Mouse (Mus musculus) E14TG2a.4 (cell line): Measurements from ENCODE around the gene Fam234a.

Experiments
- CTCF ChIP-seq: conservative IDR thresholded peaks from 2 replicates; pipeline ENCODE4 v1.5.1; 2014; ENCODE audit warnings: low read length
- NANOG ChIP-seq: IDR thresholded peaks from 2 replicates; pipeline ENCODE4 v1.6.1; 2014; ENCODE audit warnings: borderline replicate concordance, low read length, mixed read lengths

DNA sequence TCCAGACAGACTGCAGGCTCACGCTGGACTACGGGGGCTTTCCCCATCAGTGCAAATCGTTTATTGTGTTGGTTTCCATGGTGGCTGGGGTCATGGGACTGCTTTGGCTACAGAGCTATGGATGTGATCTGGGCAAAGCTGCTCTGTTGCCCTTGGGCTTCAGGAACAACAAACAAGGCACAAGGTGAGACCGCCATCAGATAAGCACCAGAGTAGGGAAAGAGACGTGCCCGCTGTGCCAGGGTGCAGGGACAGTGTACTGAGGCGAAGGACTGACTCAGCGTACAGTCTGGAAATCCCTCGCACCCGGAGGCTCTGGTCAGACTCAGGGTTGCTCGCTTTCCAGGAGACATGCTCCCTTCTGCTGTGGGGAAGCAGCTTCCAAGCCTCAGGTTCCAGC lies 31.4 kb downstream of the Fam234a start:
- TF ChIP-seq CTCF = no peak
- TF ChIP-seq NANOG = no peak
